Mouse (Mus musculus): ENCODE measurements around the gene 1700113H08Rik. TPM values are rescaled to one million over a fixed set of nuclear protein-coding genes. Genes with fewer than 3 reads are reported as not detected.

1700113H08Rik gene
- polyA plus RNA-seq (2016; fragmentation: Nextera tagmentation; extraction: Ambion mirVana): not detected in 2 replicates

GRCm38 (mm10) chr10:87057500-87058250 is at the start of gene 1700113H08Rik:
Gene 1700113H08Rik, plus strand, starts transcription at chr10:87058045.
- 13% methylated on average over 15 of the region's 15 CpGs for WGBS (ENCODE audit: insufficient replicate concordance)
- H3K9ac ChIP-seq: peak within 1 kb of the TSS; percentile 22; the same call in 1 of the 2 replicates
- H3K4me2 ChIP-seq: peak within 1 kb of the TSS; percentile 68
- H3K4me3 ChIP-seq: peak within 1 kb of the TSS; percentile 44
- no peaks in the 10 kb centered on the region for H3K36me3 ChIP-seq
- no peak within 1 kb of the TSS for H3K27ac ChIP-seq
- H3K4me1 ChIP-seq: peaks cover 11% of the 10 kb centered on the region
- no peak for ATAC-seq
- peaks cover 12% of the 10 kb centered on the region for H3K27me3 ChIP-seq (replicated peaks)
- no peaks in the 10 kb centered on the region for H3K9me3 ChIP-seq (replicated peaks)

- Histone ChIP-seq H3K27me3 (replicated peaks) (no peaks in the 10 kb centered on the region), H3K27ac (no peak overlapping the region), H3K36me3 (no peaks in the 10 kb centered on the region), H3K4me1 (no peaks in the 10 kb centered on the region), H3K9me3 (replicated peaks) (no peaks in the 10 kb centered on the region), H3K9ac (no peak overlapping the region), H3K4me2 (no peak overlapping the region), H3K4me3 (no peak overlapping the region)
- 59% methylated on average over 3 of the region's 3 CpGs for WGBS (ENCODE audit: insufficient replicate concordance)
- no peak for ATAC-seq
Measured at GRCm38 (mm10) chr10:87008215-87008499, 49.7 kb upstream of the 1700113H08Rik start.

- Histone ChIP-seq H3K27me3 (replicated peaks) (no peaks in the 10 kb centered on the region), H3K36me3 (no peaks in the 10 kb centered on the region), H3K9ac (no peak overlapping the region), H3K9me3 (replicated peaks) (no peaks in the 10 kb centered on the region), H3K4me1 (no peaks in the 10 kb centered on the region), H3K4me3 (no peak overlapping the region), H3K4me2 (no peak overlapping the region), H3K27ac (no peak overlapping the region)
- no peak for ATAC-seq
- WGBS (ENCODE audit: insufficient replicate concordance): 72% methylated on average over 7 of the region's 7 CpGs
Measured at GRCm38 (mm10) chr10:87012087-87012486, 45.8 kb upstream of the 1700113H08Rik start.

GRCm38 (mm10) chr10:87014391-87014965 is 43.4 kb upstream of the 1700113H08Rik start:
- H3K9ac ChIP-seq: no peak overlapping the region
- no peak overlapping the region for H3K27ac ChIP-seq
- no peak overlapping the region for H3K4me2 ChIP-seq
- 61% methylated on average over 7 of the region's 7 CpGs for WGBS (ENCODE audit: insufficient replicate concordance)
- no peaks in the 10 kb centered on the region for H3K27me3 ChIP-seq (replicated peaks)
- H3K9me3 ChIP-seq (replicated peaks): no peaks in the 10 kb centered on the region
- H3K36me3 ChIP-seq: no peaks in the 10 kb centered on the region
- no peak for ATAC-seq
- no peak overlapping the region for H3K4me3 ChIP-seq
- H3K4me1 ChIP-seq: no peaks in the 10 kb centered on the region

- no peak overlapping the region for H3K9ac ChIP-seq
- no peak overlapping the region for H3K27ac ChIP-seq
- H3K9me3 ChIP-seq (replicated peaks): no peaks in the 10 kb centered on the region
- H3K27me3 ChIP-seq (replicated peaks): no peaks in the 10 kb centered on the region
- no peaks in the 10 kb centered on the region for H3K4me1 ChIP-seq
- no peak overlapping the region for H3K4me2 ChIP-seq
- WGBS (ENCODE audit: insufficient replicate concordance): 24% methylated on average over 5 of the region's 5 CpGs
- H3K4me3 ChIP-seq: no peak overlapping the region
- H3K36me3 ChIP-seq: no peaks in the 10 kb centered on the region
- no peak for ATAC-seq
Measured at GRCm38 (mm10) chr10:87015403-87015802, 42.4 kb upstream of the 1700113H08Rik start.

GRCm38 (mm10) chr10:87016151-87016692 is 41.6 kb upstream of the 1700113H08Rik start:
- no peak overlapping the region for H3K27ac ChIP-seq
- no peaks in the 10 kb centered on the region for H3K36me3 ChIP-seq
- H3K9me3 ChIP-seq (replicated peaks): no peaks in the 10 kb centered on the region
- no peak overlapping the region for H3K4me2 ChIP-seq
- H3K4me3 ChIP-seq: no peak overlapping the region
- 70% methylated on average over 9 of the region's 9 CpGs for WGBS (ENCODE audit: insufficient replicate concordance)
- no peak overlapping the region for H3K9ac ChIP-seq
- no peaks in the 10 kb centered on the region for H3K4me1 ChIP-seq
- no peak for ATAC-seq
- no peaks in the 10 kb centered on the region for H3K27me3 ChIP-seq (replicated peaks)

- ATAC-seq: no peak
- Histone ChIP-seq H3K4me3 (no peak overlapping the region), H3K4me1 (no peaks in the 10 kb centered on the region), H3K27ac (no peak overlapping the region), H3K4me2 (no peak overlapping the region), H3K27me3 (replicated peaks) (no peaks in the 10 kb centered on the region), H3K9ac (no peak overlapping the region), H3K36me3 (no peaks in the 10 kb centered on the region), H3K9me3 (replicated peaks) (no peaks in the 10 kb centered on the region)
- WGBS (ENCODE audit: insufficient replicate concordance): 67% methylated on average over 9 of the region's 9 CpGs
Measured at GRCm38 (mm10) chr10:87018876-87019275, 39.0 kb upstream of the 1700113H08Rik start.

GRCm38 (mm10) chr10:87020711-87021110 is 37.1 kb upstream of the 1700113H08Rik start:
- H3K4me1 ChIP-seq: no peaks in the 10 kb centered on the region
- H3K9ac ChIP-seq: no peak overlapping the region
- no peak overlapping the region for H3K4me3 ChIP-seq
- no peaks in the 10 kb centered on the region for H3K9me3 ChIP-seq (replicated peaks)
- no peak overlapping the region for H3K4me2 ChIP-seq
- no peak for ATAC-seq
- H3K27me3 ChIP-seq (replicated peaks): no peaks in the 10 kb centered on the region
- 55% methylated on average over 14 of the region's 16 CpGs for WGBS (ENCODE audit: insufficient replicate concordance)
- no peak overlapping the region for H3K27ac ChIP-seq
- H3K36me3 ChIP-seq: no peaks in the 10 kb centered on the region

- Histone ChIP-seq H3K4me2 (no peak overlapping the region), H3K27ac (no peak overlapping the region), H3K9me3 (replicated peaks) (no peaks in the 10 kb centered on the region), H3K9ac (no peak overlapping the region), H3K27me3 (replicated peaks) (no peaks in the 10 kb centered on the region), H3K4me1 (no peaks in the 10 kb centered on the region), H3K36me3 (no peaks in the 10 kb centered on the region), H3K4me3 (no peak overlapping the region)
- 0 out of 2 replicates have a peak, but pooled peaks have one; percentile 64 for ATAC-seq
- WGBS (ENCODE audit: insufficient replicate concordance): 2% methylated on average over 8 of the region's 10 CpGs
Measured at GRCm38 (mm10) chr10:87024884-87025283, 33.0 kb upstream of the 1700113H08Rik start.

- H3K27ac ChIP-seq: no peak overlapping the region
- no peaks in the 10 kb centered on the region for H3K36me3 ChIP-seq
- no peak overlapping the region for H3K4me2 ChIP-seq
- H3K9ac ChIP-seq: no peak overlapping the region
- H3K27me3 ChIP-seq (replicated peaks): no peaks in the 10 kb centered on the region
- no peaks in the 10 kb centered on the region for H3K9me3 ChIP-seq (replicated peaks)
- H3K4me3 ChIP-seq: no peak overlapping the region
- no peak for ATAC-seq
- H3K4me1 ChIP-seq: 0 out of 2 replicates have a peak, but pooled peaks cover 6% of the 10 kb centered on the region
- WGBS (ENCODE audit: insufficient replicate concordance): 75% methylated on average over 8 of the region's 8 CpGs
Measured at GRCm38 (mm10) chr10:87032768-87033167, 25.1 kb upstream of the 1700113H08Rik start.

- H3K9me3 ChIP-seq (replicated peaks): no peaks in the 10 kb centered on the region
- no peak overlapping the region for H3K4me2 ChIP-seq
- no peak for ATAC-seq
- no peaks in the 10 kb centered on the region for H3K27me3 ChIP-seq (replicated peaks)
- H3K27ac ChIP-seq: no peak overlapping the region
- H3K4me1 ChIP-seq: 0 out of 2 replicates have a peak, but pooled peaks cover 6% of the 10 kb centered on the region
- 74% methylated on average over 15 of the region's 15 CpGs for WGBS (ENCODE audit: insufficient replicate concordance)
- no peak overlapping the region for H3K4me3 ChIP-seq
- H3K9ac ChIP-seq: no peak overlapping the region
- H3K36me3 ChIP-seq: no peaks in the 10 kb centered on the region
Measured at GRCm38 (mm10) chr10:87035866-87036265, 22.0 kb upstream of the 1700113H08Rik start.

GRCm38 (mm10) chr10:87036271-87036703 is 21.6 kb upstream of the 1700113H08Rik start:
- Histone ChIP-seq H3K27ac (no peak overlapping the region), H3K4me2 (no peak overlapping the region)
- WGBS (ENCODE audit: insufficient replicate concordance): 73% methylated on average over 14 of the region's 14 CpGs

More at GRCm38 (mm10) chr10:87036271-87036703, 21.6 kb upstream of the 1700113H08Rik start:
- ATAC-seq: no peak
- Histone ChIP-seq H3K4me1 (0 out of 2 replicates have a peak, but pooled peaks cover 6% of the 10 kb centered on the region), H3K36me3 (no peaks in the 10 kb centered on the region), H3K9me3 (replicated peaks) (no peaks in the 10 kb centered on the region), H3K4me3 (no peak overlapping the region), H3K9ac (no peak overlapping the region), H3K27me3 (replicated peaks) (no peaks in the 10 kb centered on the region)

Data from liver, embryonic 12.5 days (tissue).